Mouse (Mus musculus) myocyte (in vitro differentiated cells): Measurements from ENCODE around the gene Tln2. TPM values are rescaled to one million over a fixed set of nuclear protein-coding genes. Genes with fewer than 3 reads are reported as not detected.

ENCODE experiments used
- H3K27me3 ChIP-seq: one replicate; pipeline ENCODE4 v1.6.1; 2011; ENCODE audit not compliant: control insufficient read depth, insufficient read depth, insufficient read length
- H3K36me3 ChIP-seq: one replicate; pipeline ENCODE4 v1.6.1; 2011; ENCODE audit not compliant: control insufficient read depth, insufficient read depth
- H3K4me2 ChIP-seq: one replicate; pipeline ENCODE4 v1.6.1; 2011; ENCODE audit warnings: low read depth, control low read depth
- H3K4me3 ChIP-seq: one replicate; pipeline ENCODE4 v1.5.1; 2011; ENCODE audit warnings: mild to moderate bottlenecking, control low read depth, moderate library complexity
- H3K79me2 ChIP-seq: one replicate; pipeline ENCODE4 v1.6.1; 2011; ENCODE audit not compliant: control insufficient read depth, insufficient read depth
- H3ac ChIP-seq: one replicate; pipeline ENCODE4 v1.6.1; 2011; ENCODE audit not compliant: control insufficient read depth, insufficient read length
- CEBPB ChIP-seq: IDR thresholded peaks from 2 replicates; pipeline ENCODE4 v1.6.1; 2011; ENCODE audit warnings: mild to moderate bottlenecking, moderate library complexity; ENCODE audit not compliant: poor library complexity, insufficient read depth, severe bottlenecking
- E2F4 ChIP-seq: IDR thresholded peaks from one replicate; pipeline ENCODE4 v1.6.1; 2011; ENCODE audit warnings: mild to moderate bottlenecking, control low read depth, moderate library complexity; ENCODE audit not compliant: insufficient read depth
- MAX ChIP-seq: IDR thresholded peaks from one replicate; pipeline ENCODE4 v1.6.1; 2011; ENCODE audit warnings: low read depth, mild to moderate bottlenecking, control low read depth
- MYOD1 ChIP-seq, 3 experiments: IDR thresholded peaks; one replicate each; pipeline ENCODE4 v1.6.1; 2011; ENCODE audit warnings: control low read depth in 2 of 3, low read depth in 2 of 3, mild to moderate bottlenecking in 2 of 3, moderate library complexity in 1 of 3; ENCODE audit not compliant: insufficient read length in 2 of 3, control insufficient read depth in 1 of 3
- MYOG ChIP-seq, 3 experiments: IDR thresholded peaks; one replicate each; pipeline ENCODE4 v1.6.1; 2011; ENCODE audit warnings: control low read depth in 2 of 3, low read depth in 2 of 3, mild to moderate bottlenecking in 2 of 3; ENCODE audit not compliant: insufficient read length in 2 of 3, control insufficient read depth in 1 of 3, insufficient read depth in 1 of 3
- POLR2A ChIP-seq: IDR thresholded peaks from one replicate; pipeline ENCODE4 v1.6.1; 2011; ENCODE audit warnings: low read depth, mild to moderate bottlenecking, control low read depth, moderate library complexity; ENCODE audit not compliant: insufficient read length
- POLR2AphosphoS2 ChIP-seq: IDR thresholded peaks from one replicate; pipeline ENCODE4 v1.6.1; 2011; ENCODE audit warnings: low read depth, control low read depth; ENCODE audit not compliant: insufficient read length
- REST ChIP-seq: IDR thresholded peaks from one replicate; pipeline ENCODE4 v1.6.1; 2011; ENCODE audit warnings: mild to moderate bottlenecking, control low read depth, moderate library complexity; ENCODE audit not compliant: insufficient read depth, insufficient read length
- SRF ChIP-seq: IDR thresholded peaks from one replicate; pipeline ENCODE4 v1.6.1; 2011; ENCODE audit warnings: low read depth; ENCODE audit not compliant: control insufficient read depth, insufficient read length
- TCF12 ChIP-seq: IDR thresholded peaks from one replicate; pipeline ENCODE4 v1.6.1; 2011; ENCODE audit warnings: mild to moderate bottlenecking, control low read depth; ENCODE audit not compliant: poor library complexity, insufficient read depth, severe bottlenecking
- TCF3 ChIP-seq: IDR thresholded peaks from one replicate; pipeline ENCODE4 v1.6.1; 2011; ENCODE audit warnings: low read depth, control low read depth; ENCODE audit not compliant: insufficient read length
- USF1 ChIP-seq: IDR thresholded peaks from one replicate; pipeline ENCODE4 v1.6.1; 2011; ENCODE audit warnings: low read depth, mild to moderate bottlenecking, control low read depth, moderate library complexity
- polyA plus RNA-seq: library from polyadenylated mRNA; unstranded; fragments of >200 nt; fragmentation: generic; extraction: Trizol; gene quantifications from one replicate; pipeline ENCODE4 v1.2.1, GENCODE M21; 2012; ENCODE audit warnings: missing spikeins

The Tln2 gene
- polyA plus RNA-seq, 1 experiment, result 28.6 TPM

GRCm38 (mm10) chr9:67541948-67542347, 17.6 kb downstream of the Tln2 start:
- Histone ChIP-seq H3K4me2 (no peak overlapping the region), H3K27me3 (no peaks in the 10 kb centered on the region), H3K36me3 (no peaks in the 10 kb centered on the region), H3K4me3 (no peak overlapping the region), H3K79me2 (no peaks in the 10 kb centered on the region), H3ac (no peak overlapping the region)
- TF ChIP-seq MYOG (IDR thresholded peaks at IDR 0.05; ENCODE audit: control insufficient read depth in 1 of 3, insufficient read depth in 1 of 3, insufficient read length in 2 of 3, low read depth in 2 of 3) (peak in 2 of 3 experiments; percentile 48 to 74), MYOD1 (IDR thresholded peaks at IDR 0.05; ENCODE audit: control insufficient read depth in 1 of 3, insufficient read length in 2 of 3, low read depth in 2 of 3) (peak in 2 of 3 experiments; percentile 59 to 87), REST (no peak), CEBPB (no peak)

DNA sequence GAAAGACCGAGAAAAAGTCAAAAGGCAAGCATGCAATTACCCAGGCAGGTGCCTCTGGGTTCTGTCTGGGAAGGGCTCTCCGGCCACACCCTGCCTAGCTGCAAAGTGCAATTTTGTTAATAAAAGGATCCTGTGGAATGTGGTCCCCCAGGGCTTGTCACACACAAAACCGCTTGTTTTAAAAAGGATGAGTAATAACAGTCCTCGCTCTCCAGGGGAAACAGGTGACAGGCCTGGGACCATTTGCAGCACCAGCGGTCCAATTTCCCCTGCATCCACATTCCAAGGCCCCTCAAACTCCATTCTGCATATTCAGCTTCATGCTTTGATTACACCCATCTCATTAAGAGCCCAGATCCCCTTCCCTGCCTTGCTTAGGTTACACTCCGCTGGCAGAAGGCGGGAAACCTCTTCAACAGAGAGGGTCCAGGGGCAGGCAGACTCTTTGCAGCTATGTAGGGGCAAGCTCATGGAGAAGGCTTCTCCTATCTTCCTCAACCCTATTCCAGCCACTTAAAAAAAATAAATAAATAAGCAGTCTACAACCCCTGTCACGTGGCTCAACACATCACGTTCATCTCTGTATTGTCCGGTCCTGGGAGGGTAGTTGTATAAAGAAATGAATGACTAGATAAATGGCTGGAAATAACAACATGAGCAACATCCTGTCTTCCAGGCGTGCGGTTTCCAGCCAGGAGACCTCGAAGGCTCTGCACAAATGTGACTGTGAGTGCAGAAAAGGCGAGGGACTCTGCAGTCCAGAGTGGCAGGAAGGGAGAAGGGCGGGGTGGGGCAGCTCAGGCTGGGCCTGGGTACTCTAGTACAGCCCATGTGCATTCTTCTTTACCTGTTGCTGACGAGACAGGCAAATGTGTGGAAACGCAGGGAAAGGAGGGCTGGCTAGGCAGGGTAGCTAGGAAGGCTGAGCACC, 19.5 kb downstream of the Tln2 start:
- H3K79me2 ChIP-seq, result no peaks in the 10 kb centered on the region
- no peak overlapping the region for H3K4me3 ChIP-seq
- TF ChIP-seq MYOD1 (IDR thresholded peaks at IDR 0.05; ENCODE audit: control insufficient read depth in 1 of 3, insufficient read length in 2 of 3, low read depth in 2 of 3), result peak in 2 of 3 experiments; percentile 76 to 77
- no peak for TF ChIP-seq SRF
- TF ChIP-seq REST, result no peak
- TF ChIP-seq USF1, result peak; percentile 81
- TF ChIP-seq POLR2AphosphoS2, result no peak
- TF ChIP-seq MYOG (IDR thresholded peaks at IDR 0.05; ENCODE audit: control insufficient read depth in 1 of 3, insufficient read depth in 1 of 3, insufficient read length in 2 of 3, low read depth in 2 of 3), result peak in 1 of 3 experiments; percentile 51
- no peaks in the 10 kb centered on the region for H3K27me3 ChIP-seq
- peak overlapping the region; percentile 39 for H3K4me2 ChIP-seq
- no peak overlapping the region for H3ac ChIP-seq
- no peaks in the 10 kb centered on the region for H3K36me3 ChIP-seq

- no peaks in the 10 kb centered on the region for H3K36me3 ChIP-seq
- TF ChIP-seq E2F4 (no peak), USF1 (no peak), SRF (no peak), MYOD1 (IDR thresholded peaks at IDR 0.05; ENCODE audit: control insufficient read depth in 1 of 3, insufficient read length in 2 of 3, low read depth in 2 of 3) (no peak), POLR2AphosphoS2 (no peak), TCF3 (no peak), TCF12 (no peak), MYOG (IDR thresholded peaks at IDR 0.05; ENCODE audit: control insufficient read depth in 1 of 3, insufficient read depth in 1 of 3, insufficient read length in 2 of 3, low read depth in 2 of 3) (no peak), POLR2A (no peak), MAX (no peak), REST (no peak), CEBPB (no peak)
- no peak overlapping the region for H3K4me2 ChIP-seq
- H3ac ChIP-seq, result no peak overlapping the region
- no peak overlapping the region for H3K4me3 ChIP-seq
- H3K79me2 ChIP-seq, result no peaks in the 10 kb centered on the region
- H3K27me3 ChIP-seq, result no peaks in the 10 kb centered on the region
Observed at GRCm38 (mm10) chr9:67534420-67534819, 25.1 kb downstream of the Tln2 start.

GRCm38 (mm10) chr9:67533260-67533659, 26.2 kb downstream of the Tln2 start:
- no peaks in the 10 kb centered on the region for H3K36me3 ChIP-seq
- no peak overlapping the region for H3K4me2 ChIP-seq
- no peak overlapping the region for H3ac ChIP-seq
- H3K27me3 ChIP-seq, result no peaks in the 10 kb centered on the region
- H3K4me3 ChIP-seq, result no peak overlapping the region
- no peak for TF ChIP-seq SRF
- no peaks in the 10 kb centered on the region for H3K79me2 ChIP-seq

DNA sequence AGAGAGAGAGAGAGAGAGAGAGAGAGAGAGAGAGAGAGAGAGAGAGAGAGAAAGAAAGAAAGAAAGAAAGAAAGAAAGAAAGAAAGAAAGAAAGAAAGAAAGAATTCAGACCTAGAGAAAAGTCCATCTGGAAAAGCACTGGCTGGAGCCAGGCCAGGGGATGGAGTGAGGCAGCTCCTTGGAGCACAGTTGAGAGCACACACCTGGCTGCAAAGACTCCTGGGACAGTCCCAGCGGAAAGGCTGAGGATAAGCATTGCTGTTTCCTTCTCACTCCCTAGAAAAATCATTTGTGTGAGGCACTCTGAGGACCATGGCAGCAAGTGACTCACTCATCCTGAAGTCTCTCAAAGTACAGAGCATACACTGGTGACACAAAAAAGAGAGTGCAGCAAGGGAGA, 26.9 kb downstream of the Tln2 start:
- TF ChIP-seq TCF3 (no peak), USF1 (no peak), POLR2AphosphoS2 (no peak), CEBPB (no peak), SRF (no peak), MYOD1 (IDR thresholded peaks at IDR 0.05; ENCODE audit: control insufficient read depth in 1 of 3, insufficient read length in 2 of 3, low read depth in 2 of 3) (no peak), MYOG (IDR thresholded peaks at IDR 0.05; ENCODE audit: control insufficient read depth in 1 of 3, insufficient read depth in 1 of 3, insufficient read length in 2 of 3, low read depth in 2 of 3) (no peak), MAX (no peak), TCF12 (no peak), E2F4 (no peak), REST (no peak), POLR2A (no peak)
- Histone ChIP-seq H3K27me3 (no peaks in the 10 kb centered on the region), H3K79me2 (no peaks in the 10 kb centered on the region), H3K36me3 (no peaks in the 10 kb centered on the region), H3K4me2 (no peak overlapping the region), H3ac (no peak overlapping the region), H3K4me3 (no peak overlapping the region)
